Mouse (Mus musculus) layer of hippocampus, postnatal 10 days (tissue): Measurements from ENCODE around the gene Banp. TPM values are rescaled to one million over a fixed set of nuclear protein-coding genes. Genes with fewer than 3 reads are reported as not detected.
A peak's percentile ranks its signal among the peaks of the same experiment; 100 is the strongest.

ENCODE experiments used
- DNase-seq, 2 experiments: peaks; one replicate each; pipeline ENCODE4 v3.0.0; 2021; ENCODE audit warnings: low spot score in 2 of 2
- total RNA-seq, 2 experiments: library from RNA; stranded (reverse); gene quantifications; 2 replicates each; pipeline ENCODE4 v1.2.3; 2021

The Banp gene
- total RNA-seq, 2 experiments from 2014 or later: 24.7 to 32.2 TPM

DNA sequence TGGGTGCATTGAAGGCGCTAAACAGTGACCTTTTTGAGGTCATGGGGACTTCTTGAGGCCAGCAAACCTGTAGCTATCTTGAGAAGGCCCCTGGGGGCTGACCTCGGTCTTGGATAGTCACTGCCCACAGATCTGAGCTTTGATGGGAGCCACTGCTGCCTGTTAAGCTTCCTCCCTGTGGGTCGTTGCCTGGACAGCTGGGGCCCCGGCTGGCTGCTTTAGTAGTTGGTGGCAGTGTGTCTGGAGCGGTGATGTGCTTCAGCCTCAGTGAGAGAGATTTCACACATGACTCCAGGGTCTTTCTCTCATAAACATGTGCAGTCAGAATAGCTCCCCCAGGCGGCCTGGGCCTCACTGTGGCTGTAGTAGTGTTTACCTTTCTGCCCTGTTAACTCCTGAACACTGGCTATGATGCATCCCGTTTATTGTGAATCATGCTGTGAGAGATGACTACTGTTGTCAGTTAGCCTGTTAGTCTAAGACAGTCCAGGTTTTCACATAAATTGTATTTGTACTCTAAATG, 61.6 kb downstream of the Banp start:
- DNase-seq: peak in 1 of 2 experiments; percentile 38

DNA sequence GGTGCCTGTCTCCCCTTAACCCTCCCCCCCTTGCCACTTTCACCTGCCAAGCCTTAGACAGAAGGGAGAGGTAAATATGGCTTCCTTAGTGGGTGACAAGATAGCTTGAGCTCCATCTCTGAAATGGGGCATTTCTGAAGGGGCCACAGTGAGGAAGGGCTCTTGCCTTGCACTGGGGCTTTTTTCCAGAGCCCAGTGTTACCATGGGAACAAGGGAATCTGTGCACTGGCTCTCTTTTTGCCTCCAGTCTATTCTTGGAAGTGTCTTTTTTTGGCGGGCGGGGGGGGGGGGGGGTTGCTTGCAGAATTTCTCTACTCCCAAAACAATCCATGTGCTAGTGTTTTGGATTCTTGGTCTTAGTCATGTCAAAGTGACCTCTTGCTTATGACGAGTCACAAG, 65.1 kb downstream of the Banp start:
- DNase-seq: no peak

- DNase-seq: no peak
Observed at GRCm38 (mm10) chr8:122018046-122018831, 68.7 kb downstream of the Banp start.

DNA sequence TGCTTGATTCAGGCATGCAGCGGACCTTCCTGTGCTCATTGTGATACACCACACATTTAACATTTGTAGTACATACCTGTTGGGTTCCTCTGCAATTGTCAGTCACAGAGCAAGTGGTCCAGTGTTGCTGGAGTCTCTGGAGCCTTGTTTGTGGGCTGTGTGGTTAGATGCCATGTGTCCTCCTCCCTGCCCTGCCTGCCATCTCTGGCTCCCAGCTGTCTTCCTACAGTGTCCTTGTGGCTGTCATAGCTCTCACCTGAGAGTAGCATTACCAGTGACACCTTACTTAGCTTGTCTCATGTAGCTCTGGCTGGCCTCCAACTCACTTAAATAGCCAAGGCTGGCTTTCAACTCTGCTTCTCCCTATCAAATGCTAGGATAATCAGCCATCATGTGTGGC, 69.6 kb downstream of the Banp start:
- no peak for DNase-seq

GRCm38 (mm10) chr8:122020050-122020771, 70.7 kb downstream of the Banp start:
- no peak for DNase-seq

DNA sequence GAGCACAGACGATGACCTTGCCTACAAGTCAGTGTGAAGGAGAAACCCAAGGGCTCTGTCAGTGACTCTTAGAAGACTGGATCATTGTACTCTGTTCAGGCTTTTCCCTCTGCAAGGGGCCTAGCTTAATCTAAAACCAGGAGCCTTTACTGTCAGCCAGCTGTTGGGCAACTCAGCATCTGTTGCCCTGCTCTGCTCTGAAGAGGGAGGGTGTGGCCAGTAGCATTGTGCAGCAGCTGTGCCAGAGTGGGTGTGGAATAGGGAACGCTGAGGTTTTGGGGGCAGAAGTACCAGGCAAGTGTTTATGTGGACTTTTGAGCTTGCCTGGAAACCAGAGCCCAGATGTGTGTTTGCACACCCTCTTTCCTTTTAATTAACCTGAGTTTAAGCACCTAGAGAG, 72.2 kb downstream of the Banp start:
- DNase-seq: no peak

GRCm38 (mm10) chr8:122022274-122022673, 72.7 kb downstream of the Banp start:
- DNase-seq: no peak

- DNase-seq: no peak
Observed at GRCm38 (mm10) chr8:122022705-122023104, 73.2 kb downstream of the Banp start.

DNA sequence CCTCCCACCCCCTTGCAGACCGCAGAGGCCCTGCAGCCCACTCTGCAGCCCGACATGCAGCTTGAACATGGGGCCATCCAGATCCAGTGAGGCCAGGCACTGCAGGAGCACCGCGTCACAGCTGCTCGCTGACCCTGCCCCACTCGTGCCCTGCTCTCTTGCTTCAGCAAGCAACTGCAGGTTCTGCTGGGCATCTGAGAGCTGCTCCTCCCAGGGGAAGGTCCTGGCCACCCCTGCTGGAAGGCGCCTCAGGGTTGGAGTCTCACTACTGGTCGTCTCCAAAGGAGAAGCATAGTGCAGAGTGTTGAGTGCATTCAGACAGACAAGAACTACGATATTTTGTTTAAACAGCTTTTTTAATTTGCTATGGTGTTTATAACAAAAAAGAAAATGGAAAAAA, 76.0 kb downstream of the Banp start:
- DNase-seq: no peak

DNA sequence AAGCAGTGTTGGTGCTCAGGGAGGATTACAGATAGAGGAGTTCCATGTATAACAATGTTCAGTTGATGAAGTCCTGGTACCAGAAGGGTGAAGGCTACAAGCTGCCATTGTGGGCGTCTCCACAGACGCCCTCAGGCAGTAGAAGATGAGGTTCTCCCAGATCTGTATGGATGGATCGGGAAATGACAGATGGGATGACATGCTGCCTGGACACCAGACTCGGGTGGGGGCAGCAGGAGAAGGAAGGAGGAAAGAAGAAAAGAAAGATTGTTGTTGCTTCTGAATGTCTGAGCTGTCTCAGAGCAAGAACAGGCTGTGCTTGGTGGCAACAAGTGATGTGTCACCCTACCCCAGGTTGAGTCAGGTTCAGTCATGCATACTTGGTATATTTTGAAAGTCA, 78.6 kb downstream of the Banp start:
- no peak for DNase-seq

- no peak for DNase-seq
Observed at GRCm38 (mm10) chr8:122030965-122031364, 81.4 kb downstream of the Banp start.

DNA sequence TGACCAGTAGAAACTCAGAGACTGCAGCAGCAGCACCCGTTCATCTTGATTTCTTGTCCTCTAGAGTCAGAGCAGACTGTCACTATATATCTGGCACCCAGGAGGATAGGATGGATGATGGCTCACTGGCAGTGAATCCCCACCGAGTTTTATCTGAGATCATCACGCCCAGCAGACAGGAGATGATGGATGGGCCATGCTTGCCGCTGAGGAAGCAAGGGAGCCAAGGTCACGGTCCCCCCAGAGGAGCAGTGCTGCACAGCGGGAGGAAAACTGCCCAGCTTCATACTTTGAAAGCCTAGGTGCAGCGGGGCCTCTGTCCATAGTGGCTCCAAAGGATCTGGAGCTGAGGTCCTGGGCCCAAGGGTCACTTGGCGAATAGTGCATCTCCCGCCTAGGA, 83.2 kb downstream of the Banp start:
- DNase-seq: no peak

DNA sequence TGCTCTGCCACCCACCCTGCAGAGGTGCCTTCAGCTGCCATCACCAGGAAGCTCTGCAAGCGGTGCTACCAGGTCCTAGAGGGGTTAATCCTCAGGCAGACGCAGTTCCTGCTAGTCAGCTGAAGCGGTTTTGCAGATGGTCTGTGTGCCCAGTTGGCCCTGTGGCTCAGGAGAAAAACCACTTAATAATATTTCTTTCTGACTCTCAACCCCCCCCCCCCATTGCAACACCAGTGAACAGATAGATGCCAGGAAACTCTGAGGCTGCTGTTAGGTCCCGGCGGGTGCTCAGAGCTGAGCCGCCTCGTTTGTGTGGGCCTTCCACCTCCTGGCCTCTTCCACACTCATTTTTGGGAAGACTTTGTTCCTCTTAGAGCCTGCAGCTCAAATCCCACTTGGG, 86.0 kb downstream of the Banp start:
- DNase-seq: no peak

DNA sequence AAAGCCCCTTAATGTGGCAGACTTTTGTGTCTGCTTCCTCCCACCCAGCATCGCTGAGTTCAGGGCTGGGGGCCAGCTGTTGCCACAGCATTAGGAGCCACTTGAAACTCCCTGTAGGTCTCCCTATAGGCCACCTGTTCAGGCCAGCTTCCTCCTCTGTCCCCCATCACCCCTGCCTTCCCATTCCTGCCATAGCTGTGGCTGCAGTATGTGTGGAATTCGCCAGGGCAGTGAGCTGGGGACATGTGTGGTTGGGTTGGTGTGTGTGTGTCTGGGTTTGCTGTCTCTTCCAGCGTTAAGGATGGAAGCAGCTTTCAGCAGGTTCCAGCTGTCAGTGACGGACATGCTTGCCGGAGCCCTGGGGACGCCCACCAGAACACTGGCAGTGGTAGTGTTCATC, 86.8 kb downstream of the Banp start:
- no peak for DNase-seq

- DNase-seq: no peak
Observed at GRCm38 (mm10) chr8:122037279-122037678, 87.7 kb downstream of the Banp start.

- no peak for DNase-seq
Observed at GRCm38 (mm10) chr8:122038076-122038475, 88.5 kb downstream of the Banp start.

- no peak for DNase-seq
Observed at GRCm38 (mm10) chr8:122039452-122039851, 89.9 kb downstream of the Banp start.

GRCm38 (mm10) chr8:122047206-122047870, 97.8 kb downstream of the Banp start:
- no peak for DNase-seq

- no peak for DNase-seq
Observed at GRCm38 (mm10) chr8:122049266-122049665, 99.7 kb downstream of the Banp start.

DNA sequence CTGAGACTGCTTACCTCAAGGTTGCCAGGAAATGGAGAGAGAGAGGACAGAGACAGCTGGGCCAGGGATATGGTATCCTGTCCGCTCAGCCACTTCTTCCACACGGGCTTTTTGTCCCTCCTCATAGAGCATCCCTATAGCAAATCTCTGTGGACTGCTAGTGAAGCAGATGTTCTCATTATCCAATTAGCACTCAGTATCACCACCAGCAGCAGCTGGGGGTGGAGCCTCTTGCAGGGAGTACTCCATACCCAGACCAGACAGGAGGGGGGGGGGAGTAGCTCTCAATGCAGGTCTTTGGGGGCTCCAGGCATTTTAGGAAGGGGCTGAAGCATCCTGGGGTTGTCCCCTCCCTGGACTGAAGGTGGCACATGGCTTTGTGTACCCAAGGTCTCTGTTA, 100.4 kb downstream of the Banp start:
- DNase-seq: no peak

GRCm38 (mm10) chr8:122050620-122051019, 101.1 kb downstream of the Banp start:
- no peak for DNase-seq

DNA sequence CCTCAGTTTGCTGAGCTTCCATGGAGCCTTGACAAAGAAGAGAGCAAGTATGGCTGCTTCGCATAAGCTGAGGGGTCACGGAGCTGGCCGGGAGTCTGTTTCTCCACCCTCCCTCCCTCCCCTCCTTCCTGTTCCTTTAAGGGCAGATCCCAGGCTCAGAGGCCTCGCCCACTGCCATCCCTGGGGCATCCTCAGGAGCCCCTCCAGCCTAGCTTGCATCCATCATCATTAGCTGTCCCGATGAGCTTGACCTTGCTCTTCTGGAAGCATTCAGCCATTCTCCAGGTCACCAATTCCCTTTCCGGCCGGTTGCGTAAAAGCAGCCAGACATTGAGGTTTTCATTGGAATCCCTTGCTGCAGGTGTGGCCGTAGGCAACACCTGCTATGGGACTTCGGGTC, 105.8 kb downstream of the Banp start:
- no peak for DNase-seq
